Mouse (Mus musculus): ENCODE results near the gene Slc16a5.

DNA sequence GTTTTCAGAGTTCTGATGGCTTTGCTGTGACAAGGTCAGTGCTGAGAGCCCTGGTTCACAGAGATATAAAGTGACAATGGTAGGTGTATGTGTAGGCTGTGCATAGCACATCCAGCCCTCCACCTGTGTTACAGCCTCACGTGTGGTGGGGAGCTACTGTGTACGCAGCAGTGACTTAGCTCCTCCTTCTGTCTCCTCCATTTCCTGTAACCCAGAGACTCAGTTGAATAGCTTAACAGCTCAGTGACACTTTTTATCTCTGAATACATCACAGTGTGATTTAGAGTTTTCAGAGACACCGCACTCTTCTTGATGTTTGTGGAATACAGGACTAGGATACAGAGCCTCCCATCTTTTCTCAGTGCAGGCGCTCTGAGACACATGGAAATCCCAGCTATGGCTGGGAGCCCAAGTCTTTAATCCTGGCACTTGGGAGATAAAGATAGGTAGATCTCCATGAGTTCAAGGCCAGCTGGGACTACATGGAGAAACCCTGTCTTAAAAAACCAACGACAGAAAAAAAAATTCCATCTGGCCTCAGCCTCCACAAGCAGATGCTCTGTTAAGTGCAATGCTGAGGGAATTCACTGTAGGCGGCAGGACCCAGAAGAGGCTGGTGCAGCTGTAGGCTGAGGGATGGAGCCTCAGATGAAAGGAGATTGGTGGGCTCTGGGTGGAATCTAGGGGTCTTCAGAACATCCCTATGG is 19.4 kb downstream of the Slc16a5 start:
- TF ChIP-seq CTCF (IDR thresholded peaks at IDR 0.05) (no peak), EP300 (IDR thresholded peaks at IDR 0.05) (no peak)
